Mouse (Mus musculus) right cerebral cortex, postnatal 25 days (tissue): Measurements from ENCODE around the gene Shisa6.

ENCODE experiments used
- DNase-seq: peaks from one replicate; pipeline ENCODE4 v3.0.0; 2022

The Shisa6 gene

DNA sequence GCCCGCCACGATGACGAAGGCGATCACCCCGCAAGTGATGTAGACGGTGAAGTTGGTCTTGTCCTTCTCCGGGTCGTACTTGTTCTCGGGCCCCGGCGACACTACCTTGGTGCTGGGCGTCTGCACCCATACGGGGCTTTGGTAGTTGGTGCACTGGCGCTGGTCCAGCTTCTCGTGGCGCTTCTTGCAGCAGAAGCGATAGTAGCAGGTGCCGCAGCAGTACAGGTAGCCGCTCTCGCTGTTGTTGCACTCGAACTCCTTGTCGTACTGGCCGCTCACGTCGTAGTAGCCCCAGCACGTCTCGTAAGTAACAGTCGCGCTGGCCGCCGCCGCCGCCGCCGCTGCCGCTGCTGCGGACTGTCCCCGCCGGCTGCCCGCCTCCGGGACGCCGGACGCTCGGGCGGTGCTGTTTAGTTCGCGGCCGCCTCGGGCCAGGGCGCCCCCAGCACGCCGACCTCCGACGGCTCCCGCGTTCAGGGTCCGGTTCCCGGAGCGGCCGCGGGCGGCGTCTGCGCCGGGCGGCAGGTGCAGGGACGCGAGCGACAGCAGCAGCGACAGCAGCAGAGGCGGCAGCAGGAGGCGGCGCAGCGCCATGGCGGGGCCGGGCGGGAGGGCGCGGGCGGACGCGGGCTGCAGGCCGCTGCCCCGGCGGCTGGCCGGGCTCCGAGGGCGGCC lies at the start of gene Shisa6:
Gene Shisa6, minus strand, starts transcription at position 594 of the 675 bp plus-strand sequence.
- peak; percentile 52 for DNase-seq

DNA sequence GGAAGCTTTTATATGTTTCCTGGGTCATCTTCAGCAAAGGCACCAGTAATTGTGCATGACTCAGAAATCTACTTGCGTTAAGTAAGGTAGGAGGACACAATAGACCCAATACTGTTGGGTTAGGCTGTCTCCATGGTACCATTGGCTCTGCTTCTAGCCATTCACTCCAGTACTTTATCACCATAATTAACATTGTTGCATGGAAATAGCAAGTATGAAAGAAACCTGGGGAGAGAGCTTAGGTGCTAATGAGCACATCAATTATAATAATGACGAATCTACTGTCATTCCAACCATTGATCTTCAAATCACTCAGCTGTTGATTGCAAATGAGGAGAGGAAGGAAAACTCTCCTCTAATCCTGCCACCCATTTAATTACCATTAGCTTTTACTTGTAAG lies 48.1 kb upstream of the Shisa6 start:
- no peak for DNase-seq

DNA sequence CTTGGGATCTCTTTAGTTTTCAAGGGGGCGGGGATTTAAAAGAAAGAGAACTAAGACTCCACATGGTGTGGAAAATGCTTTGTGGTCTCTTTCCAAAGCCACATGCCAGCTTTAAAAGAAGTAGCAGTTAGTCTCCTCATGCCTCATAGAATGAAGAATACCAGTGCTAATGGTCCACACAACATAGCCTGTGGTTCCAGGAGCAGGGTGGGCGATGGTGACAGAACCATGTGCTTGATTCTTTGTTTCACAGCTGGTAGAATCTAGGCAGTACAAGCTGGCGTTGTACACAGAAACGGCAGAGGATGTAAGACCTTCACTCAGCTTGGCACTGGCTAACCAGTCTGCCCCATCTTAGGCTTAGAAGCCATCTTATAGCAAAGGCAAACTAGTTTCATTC lies 43.3 kb upstream of the Shisa6 start:
- no peak for DNase-seq

DNA sequence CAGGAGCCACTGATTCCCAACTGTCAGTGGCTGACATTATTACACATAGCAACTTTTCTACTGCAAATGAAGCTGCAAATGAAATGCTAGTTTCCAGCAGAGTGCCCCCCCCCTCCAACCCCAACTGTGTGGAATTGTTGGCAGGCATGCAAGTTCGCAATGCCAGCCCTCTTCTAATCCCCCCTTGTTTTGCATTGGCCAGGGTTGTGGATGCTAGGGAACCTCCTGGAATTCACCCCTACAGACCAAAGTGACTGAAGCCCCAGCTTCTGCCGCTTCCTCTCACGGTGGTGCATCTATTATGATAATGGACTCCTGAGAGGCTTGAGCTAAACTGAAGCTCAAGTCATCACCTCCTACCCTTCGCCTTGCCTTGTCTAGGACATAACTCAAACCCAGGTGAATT lies 42.6 kb upstream of the Shisa6 start:
- DNase-seq = no peak

DNA sequence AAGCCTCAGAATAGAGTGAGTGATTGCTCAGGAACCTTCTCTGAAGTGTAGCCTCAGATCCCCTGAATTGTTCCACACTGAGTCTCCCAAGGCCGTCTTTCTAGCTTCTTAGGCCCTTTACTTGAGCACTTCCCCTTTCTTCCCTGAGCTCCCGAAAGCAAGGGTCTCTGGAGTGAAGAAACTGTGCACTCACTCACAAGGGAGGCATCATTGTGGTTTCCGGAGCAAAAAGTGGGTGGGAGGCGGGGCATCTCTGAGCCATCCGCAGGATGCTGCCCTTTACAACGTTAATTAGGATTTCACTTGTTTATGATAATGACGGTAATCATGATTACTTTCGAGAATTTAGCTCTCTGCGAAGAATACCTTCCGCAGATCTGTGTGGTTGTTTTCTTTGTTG lies 41.6 kb upstream of the Shisa6 start:
- DNase-seq = no peak

DNA sequence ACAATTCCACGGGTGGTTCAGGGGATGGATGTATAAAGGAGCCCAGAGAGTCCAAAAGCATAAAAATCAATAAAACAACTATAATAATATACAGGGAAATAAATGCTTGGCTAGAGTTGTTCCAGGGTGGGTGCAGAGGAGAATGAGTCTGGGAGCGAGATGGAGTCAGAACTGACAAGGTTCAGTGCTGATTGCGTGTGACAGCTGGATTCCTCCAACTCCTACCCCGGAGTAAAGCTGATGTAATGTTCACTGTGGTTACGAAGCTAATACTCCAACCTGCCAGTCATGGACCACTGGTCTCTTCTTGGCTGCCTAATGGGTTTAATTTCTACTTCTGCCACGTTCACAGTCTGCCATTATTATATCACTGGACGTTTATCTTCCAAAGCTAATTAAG lies 36.5 kb upstream of the Shisa6 start:
- DNase-seq = no peak

DNA sequence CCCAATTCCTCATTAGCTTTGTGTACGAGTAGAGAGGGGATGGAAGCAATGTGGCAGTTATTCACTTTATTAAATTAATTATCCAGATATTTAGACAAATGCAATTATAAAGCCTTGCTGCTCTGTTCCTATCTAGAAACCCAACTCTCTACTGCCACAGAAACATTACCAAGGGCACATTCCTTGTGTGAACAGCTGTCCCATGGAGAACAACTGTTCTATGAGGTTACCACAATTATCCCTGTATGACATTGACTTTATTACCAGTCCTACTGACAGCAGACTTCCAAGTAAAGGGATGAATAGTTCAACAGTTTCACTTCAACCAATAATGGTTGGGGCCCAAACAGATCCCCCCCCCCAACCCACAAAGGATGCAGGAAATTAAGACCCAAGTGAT lies 12.1 kb upstream of the Shisa6 start:
- DNase-seq = no peak

DNA sequence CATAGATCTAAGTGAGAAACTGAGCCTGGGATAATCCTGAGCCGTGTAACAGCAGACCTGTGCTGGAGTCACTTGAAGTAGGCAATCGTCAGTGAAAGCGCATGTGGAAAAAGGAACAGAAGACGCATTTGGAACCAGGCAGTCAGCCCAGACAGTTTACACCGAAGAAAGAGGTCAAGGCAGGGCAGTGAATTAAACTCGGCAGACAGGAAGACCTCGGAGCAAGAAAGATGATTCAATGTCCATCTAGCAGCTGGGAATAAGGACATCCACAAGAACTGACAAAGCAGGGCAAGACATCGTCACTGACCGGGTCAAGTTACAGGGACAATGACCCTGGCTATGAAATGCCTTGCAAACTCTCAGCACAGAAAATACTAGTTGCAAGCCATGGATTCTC lies 10.1 kb upstream of the Shisa6 start:
- DNase-seq = no peak

DNA sequence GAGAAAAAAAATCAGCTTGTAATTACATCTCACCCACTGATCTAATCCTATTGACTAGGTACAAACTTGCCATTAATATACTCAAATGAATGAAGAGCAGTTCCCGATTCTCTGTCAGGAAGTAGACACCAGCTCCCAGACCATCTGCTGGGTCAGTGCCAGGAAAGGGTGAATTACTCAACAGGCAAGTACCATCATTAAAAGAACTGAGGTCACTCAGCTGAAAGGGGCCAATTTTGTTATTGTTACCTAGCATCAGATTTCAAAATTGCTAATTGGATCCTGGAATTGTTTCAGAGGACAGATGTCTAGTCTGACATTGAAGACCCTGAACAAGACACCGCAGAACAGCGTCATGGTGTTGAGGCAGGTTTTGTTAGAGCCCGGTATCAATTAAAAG lies 9.4 kb upstream of the Shisa6 start:
- DNase-seq = no peak

DNA sequence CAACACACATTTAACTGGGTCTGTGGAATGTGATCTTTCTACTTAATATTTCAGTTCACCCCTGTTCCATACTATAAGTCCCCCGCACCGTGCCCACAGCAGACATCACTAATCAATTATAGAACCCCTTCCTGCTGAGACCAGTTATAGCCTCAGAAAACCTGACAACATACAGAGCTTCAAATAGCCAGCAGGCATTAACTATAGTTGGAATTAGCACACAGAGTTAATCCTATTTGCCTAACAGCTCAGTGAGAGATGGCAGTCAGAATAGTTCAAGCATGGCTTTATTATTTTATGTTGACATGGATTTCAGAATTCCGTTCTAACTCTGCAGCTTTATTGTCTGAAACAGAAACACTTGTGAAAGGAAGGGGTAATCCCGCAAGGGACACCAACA lies 8.5 kb upstream of the Shisa6 start:
- no peak for DNase-seq

DNA sequence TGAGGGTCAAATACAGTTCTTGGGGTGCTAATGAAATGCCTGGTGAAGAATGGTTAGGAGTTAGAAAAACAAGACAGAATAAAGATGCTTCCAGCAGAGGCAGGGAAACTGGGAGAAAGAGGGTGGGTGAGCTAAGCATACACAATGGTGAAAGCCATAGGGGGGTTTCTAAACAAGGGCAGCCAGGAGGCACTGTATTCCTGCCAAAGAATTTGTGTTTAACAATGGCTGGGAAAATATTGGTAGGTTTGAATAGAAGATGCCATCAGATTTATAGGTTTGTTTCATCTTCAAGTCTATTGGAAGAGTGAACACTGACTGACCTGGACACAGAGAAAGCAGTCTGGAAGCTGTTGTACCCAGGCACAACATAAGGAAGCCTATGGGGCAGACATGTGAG lies 2.4 kb upstream of the Shisa6 start:
- no peak for DNase-seq

DNA sequence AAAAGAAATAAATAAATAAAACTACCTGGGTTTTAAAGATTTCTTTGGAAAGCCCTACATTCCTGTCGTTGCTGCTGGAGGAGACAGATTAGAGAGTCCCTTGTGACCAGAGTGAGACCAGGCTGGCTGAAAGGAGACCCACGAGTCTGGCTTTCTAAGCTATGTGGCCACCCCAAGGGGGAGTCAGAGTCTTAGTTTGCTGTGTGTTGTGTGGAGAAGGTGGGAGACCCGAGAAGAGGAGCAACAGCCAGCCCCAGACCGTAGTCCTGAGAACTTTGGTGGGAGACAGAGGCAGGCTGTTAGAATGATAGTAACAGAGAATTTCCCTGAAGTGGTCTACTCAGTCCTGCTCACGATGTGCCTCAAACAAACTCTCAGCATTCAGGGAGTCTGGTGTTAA lies 1.6 kb upstream of the Shisa6 start:
- no peak for DNase-seq

DNA sequence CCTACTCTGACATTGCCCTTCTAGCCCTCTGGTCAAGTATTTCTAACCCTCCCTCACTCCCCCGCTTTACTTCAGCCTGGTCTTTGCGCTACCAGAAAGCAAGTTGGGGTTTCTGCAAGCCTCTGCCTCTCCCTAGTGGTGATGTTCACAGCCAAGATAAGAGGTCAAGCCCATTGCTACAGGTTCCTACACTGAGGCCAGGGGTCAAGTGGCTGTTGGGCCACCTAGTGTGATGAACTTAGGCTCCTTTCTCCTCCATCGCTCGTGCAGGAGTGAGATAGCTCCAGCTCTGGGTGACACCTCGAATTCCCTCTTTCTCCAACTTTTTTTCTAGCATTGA lies 1.2 kb upstream of the Shisa6 start:
- no peak for DNase-seq

DNA sequence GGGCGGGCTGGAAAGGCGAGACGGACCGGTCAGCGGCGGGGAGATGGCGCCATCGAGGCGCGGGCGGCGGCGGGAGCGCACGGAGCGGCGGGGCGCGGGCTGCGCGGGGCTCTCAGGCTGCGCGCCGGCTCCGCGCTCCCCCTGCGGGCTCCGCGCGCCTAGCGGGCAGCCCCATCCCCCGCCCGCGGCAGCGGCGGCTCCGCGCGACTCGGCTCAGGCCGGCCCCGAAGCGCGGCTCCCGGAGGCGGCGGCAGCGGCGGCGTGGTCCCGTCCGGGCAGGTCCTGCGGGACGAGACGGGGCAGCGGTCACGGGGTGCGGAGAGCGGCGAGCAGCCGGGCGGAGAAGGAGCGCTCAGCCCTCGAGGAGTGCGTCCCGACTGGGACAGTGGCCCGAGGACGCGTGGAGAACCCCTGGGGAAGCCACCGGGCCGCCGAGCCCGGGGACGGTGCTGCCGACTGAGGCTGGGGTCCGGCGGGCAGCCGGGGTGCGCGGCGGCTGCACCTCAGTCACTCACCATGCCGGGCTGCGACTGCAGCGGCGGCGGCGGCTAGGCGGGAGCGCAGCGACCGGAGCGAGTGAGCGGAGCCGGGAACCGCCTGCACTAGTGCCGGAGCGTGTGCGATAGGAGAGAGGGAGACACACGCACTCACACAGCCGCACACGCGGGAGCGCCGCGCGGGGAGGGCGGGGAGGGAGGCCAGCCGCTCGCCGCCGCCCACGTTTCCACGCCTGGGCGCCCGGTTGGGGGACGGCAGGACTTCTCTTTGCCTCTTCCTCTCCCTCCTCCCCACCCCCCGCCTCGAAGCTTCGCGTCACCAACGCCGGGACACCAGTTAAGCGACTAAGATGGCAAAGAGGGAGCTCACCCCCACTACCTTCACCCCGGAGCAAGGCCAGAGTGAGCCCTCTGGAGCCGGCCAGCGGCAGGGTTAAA lies 549 bp upstream of the Shisa6 start:
- peak; percentile 57 for DNase-seq

DNA sequence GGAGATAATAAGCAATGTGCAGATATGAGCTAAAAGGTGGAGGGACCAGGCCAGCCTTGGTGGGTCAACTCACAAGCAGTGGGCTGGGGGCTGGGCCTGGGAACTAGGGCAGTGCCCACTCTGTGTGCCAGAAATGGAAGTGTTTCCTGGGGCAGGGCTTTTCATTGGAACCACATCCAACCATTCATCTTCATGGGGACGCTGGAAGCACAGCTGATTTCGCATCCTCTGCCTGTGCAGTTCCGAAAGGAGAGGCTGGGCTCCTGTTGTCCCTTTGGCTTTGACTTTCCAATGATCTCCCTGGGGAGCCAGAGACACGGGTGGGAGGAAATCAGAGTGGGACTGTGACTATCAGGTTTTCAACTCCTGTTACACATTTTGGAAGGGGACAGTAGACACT lies 1.5 kb downstream of the Shisa6 start:
- no peak for DNase-seq

DNA sequence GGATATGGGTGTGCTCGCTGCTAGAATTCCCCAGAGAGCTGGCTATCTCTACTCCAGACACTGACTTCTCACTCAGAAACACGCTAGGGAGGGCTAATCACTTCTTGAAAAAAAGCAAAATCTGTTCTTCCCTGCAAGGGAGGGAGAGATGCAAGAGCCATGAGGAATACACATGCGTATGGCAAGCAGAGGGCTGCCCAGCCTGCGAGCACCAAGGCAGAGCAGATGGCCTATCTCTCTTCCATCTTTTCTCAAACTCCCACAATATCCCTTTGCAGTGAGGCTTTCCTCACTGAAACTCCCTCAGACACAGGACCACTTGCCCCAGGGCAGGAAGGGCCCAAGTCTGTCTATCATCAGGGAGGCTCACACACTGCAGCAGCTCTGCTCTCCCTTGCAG lies 3.4 kb downstream of the Shisa6 start:
- DNase-seq = no peak

DNA sequence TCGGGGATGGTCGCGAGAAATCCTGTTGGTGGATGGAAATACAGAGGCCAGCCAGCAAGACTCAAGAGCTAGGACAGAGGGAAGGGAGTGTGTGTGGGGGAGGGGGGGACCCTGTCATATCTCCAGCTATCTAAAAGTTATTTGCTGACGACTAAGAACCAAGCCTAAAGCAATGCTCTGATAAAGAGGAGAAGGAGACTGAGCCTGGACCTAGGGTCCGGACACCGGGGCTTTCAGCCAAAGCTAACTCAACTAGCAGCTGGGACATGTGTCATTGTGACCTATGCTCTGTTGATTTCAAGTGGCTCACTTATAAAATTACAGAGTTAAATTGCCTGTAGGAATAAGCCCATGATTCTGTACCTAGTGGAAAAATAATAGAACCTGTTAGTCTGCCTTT lies 6.4 kb downstream of the Shisa6 start:
- no peak for DNase-seq

DNA sequence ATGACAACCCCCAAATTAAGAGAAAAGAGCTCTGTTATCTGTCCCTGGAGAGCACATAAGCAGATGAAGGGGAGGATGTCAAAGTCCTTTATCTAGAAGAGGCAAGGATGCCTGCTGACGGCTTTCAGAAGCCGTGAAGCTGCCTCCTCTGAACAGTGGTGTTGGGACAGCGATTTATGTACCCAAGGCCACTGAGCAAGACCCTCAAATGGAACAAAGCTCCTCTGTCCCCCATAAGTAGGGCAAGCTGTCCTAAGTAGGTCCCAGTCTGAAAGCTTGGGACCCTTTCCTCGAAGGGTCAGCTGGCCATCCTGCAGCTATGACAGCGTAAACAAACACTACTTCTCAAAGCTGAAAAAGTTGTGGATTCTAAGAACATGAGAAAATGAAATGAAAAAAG lies 11.4 kb downstream of the Shisa6 start:
- DNase-seq = no peak

DNA sequence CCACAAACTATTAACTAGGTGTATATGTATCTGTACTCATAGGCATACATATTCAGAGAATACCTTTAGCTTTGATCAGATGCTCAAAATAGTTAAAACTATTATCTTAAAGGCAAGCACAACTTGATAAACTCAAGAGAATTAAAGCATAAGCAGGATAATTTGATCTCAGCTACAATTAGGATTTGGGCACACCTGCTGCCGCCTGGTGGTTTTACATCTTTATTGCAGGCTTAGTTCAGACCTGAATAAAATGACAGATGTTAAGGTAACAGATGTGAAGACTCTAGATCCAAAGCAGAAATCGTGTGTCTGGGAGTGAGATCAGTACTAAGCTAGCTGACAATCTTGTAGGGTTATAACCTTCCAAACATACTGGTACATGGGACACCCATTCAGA lies 24.8 kb downstream of the Shisa6 start:
- no peak for DNase-seq

DNA sequence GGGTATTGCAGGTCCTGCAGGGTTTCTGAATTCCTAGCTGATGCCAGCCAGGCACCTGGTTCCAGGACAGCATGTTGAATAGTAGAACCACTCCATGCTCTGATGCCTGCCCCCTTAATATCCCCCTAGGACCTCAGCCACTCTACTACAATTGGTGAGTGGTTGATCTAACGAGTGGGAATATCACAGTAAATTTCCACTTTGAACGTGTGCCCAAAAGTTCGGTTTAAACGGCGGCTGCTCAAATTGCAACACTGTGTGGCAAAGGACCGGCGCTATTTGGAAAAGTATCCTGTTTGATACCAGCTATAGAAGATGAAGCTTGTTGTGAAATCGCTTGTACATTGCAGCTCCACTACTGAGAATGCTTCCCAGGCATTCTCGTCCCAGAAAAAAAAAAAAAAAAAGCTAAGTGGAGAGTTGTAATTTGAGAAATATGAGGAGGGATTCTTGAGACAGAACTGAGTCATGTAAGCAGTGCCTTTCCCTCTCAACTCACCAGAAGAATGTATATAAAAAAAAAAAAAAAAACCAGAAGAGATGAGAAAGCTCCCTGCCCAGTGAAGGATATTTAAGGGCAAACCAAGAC lies 26.8 kb downstream of the Shisa6 start:
- no peak for DNase-seq

DNA sequence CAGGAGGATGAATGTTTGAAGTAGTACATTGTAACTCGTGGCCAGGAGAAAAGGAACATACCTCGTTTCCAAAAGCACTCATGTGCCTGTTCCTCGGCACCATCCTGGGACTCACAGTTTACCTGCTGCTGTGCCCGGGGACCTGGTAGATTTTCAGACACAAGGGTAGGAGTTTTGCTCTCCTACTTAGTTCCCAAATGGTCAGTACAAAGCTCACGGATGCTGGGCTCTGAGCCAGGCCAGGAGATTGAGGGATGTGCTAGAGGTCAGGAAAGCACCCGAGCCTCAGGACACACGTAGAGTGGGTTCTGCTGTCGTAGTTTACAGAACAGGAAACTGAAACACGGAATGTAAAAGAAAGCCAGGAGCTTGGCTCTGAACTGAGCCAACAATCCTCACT lies 29.5 kb downstream of the Shisa6 start:
- DNase-seq = no peak

DNA sequence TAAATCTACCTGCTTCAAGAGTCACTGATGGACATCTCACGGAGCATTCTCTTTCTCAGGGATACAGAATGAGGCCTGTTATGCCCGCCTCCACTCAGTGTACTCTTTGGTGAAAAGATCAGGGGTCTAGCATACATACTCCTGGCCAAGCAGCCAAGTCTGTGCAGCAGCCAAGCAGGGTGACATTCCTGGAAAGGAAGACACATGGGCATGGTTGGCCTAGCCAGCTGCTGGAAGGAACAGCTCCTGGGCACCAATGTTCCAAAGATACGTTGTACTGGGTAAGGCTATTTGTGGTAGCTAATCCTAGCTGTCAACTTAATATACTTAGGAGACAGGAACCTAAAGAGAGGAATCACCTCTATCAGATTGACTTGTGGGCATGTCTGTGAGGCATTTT lies 31.4 kb downstream of the Shisa6 start:
- DNase-seq = no peak

DNA sequence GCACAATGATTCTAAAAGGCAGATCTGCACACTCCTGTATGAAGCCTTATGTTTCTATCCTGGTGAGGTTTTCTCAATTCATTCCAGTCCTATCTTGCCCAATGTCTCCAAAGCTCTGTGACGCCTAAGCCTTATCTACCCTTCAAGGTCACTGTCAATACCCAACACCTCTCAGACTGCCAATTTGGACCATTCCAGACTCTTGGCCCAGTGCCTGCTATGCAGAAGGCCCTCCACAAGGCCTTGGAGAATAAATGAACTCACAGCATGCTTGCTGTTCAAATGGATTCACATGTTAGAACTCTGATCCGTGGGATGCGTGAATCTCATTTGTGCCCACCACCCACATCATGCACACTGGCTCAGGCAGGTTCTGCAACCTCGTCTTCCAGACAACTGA lies 38.0 kb downstream of the Shisa6 start:
- DNase-seq = no peak

DNA sequence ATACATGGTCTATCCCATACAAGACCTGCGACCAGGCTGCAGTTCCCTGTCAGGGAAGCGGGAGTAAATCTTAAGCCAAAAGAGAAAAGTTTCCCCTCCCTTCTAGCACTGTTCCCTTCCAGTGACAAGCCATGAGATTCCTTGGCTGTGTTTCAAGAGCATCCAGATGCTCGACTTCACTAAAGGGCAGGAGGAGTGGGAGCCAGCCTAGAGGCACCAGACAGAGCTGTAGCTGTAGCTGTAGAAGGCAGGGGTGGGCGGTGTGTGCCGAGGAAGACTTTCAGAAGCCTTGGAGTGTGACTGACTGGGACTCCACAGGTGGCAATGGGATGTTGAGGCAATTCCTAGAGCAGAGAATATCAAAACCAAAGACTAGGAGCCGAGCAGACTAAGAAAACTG lies 43.3 kb downstream of the Shisa6 start:
- DNase-seq = no peak
